Mouse (Mus musculus) midbrain, embryonic 12.5 days (tissue): Measurements from ENCODE around the gene Gdap1l1. TPM values are rescaled to one million over a fixed set of nuclear protein-coding genes. Genes with fewer than 3 reads are reported as not detected.

Experiments
- ATAC-seq: fragments of 200-750 bp; cut with Nextera tagmentation; 2 replicates; pipeline ENCODE4 v1.8.0; 2017; ENCODE audit warnings: low read depth, moderate TSS enrichment, moderate library complexity; ENCODE audit not compliant: low FRiP score
- H3K27ac ChIP-seq: fragments of 300-500 bp; sonication (generic); replicated peaks from 2 replicates; pipeline ENCODE4 v1.5.1; 2016; ENCODE audit warnings: mild to moderate bottlenecking
- H3K27me3 ChIP-seq: fragments of 300-500 bp; sonication (generic); 2 replicates; pipeline ENCODE4 v1.6.1; 2016; ENCODE audit warnings: mild to moderate bottlenecking
- H3K36me3 ChIP-seq: fragments of 300-500 bp; sonication (generic); 2 replicates; pipeline ENCODE4 v1.6.1; 2016
- H3K4me1 ChIP-seq: fragments of 300-500 bp; sonication (generic); 2 replicates; pipeline ENCODE4 v1.6.1; 2016
- H3K4me2 ChIP-seq: fragments of 300-500 bp; sonication (generic); replicated peaks from 2 replicates; pipeline ENCODE4 v1.6.1; 2016; ENCODE audit warnings: mild to moderate bottlenecking, moderate library complexity
- H3K4me3 ChIP-seq: fragments of 300-500 bp; sonication (generic); 2 replicates; pipeline ENCODE4 v1.5.1; 2016; ENCODE audit warnings: mild to moderate bottlenecking
- H3K9ac ChIP-seq: fragments of 300-500 bp; sonication (generic); replicated peaks from 2 replicates; pipeline ENCODE4 v1.6.1; 2016; ENCODE audit warnings: mild to moderate bottlenecking, moderate library complexity
- H3K9me3 ChIP-seq: fragments of 300-500 bp; sonication (generic); 2 replicates; pipeline ENCODE4 v1.6.1; 2016; ENCODE audit warnings: mild to moderate bottlenecking
- WGBS: fragments of 180-500 bp; shearing (Covaris S2); methylation state at CpG from one replicate; pipeline ENCODE4 v1.1.7; 2016; 5-methylcytosine and 5-hydroxymethylcytosine counted together
- polyA plus RNA-seq: library from polyadenylated mRNA; unstranded; fragments of >200 nt; fragmentation: Nextera tagmentation; extraction: Ambion mirVana; gene quantifications from 2 replicates; pipeline ENCODE4 v1.2.1, GENCODE M21; 2016

Gene Gdap1l1
- polyA plus RNA-seq = 62.6 and 63.4 TPM in 2 replicates

DNA sequence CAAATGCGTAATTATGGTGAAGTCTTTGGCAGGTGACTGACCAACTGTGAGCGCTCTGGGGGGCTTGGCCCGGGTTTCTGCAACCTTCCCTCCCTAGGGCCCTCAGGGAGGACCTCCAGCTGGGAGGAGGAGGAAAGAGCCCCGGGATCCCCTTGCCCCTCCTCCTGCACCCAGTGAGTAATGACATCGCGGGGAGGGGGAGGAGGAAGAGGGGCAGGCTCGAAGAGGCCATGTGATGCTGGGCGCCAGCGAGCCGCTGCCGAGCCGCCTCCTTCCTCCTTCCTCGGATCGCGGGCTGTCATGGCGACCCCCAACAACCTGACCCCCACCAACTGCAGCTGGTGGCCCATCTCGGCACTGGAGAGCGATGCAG is at the start of gene Gdap1l1:
Gdap1l1 (plus strand) TSS at position 231 of the 373 bp plus-strand sequence.
- H3K27me3 ChIP-seq = 0 out of 2 replicates have a peak, but pooled peaks cover 6% of the 10 kb centered on the region
- peak within 1 kb of the TSS; percentile 86 for H3K9ac ChIP-seq
- 0% methylated on average over 18 of the region's 18 CpGs for WGBS
- H3K4me3 ChIP-seq = peak within 1 kb of the TSS; percentile 81
- H3K9me3 ChIP-seq = no peaks in the 10 kb centered on the region
- H3K4me1 ChIP-seq = peaks cover 35% of the 10 kb centered on the region
- H3K4me2 ChIP-seq = peak within 1 kb of the TSS; percentile 66
- H3K36me3 ChIP-seq = no peaks in the 10 kb centered on the region
- peak within 1 kb of the TSS; percentile 79 for H3K27ac ChIP-seq
- peak; percentile 76 for ATAC-seq

DNA sequence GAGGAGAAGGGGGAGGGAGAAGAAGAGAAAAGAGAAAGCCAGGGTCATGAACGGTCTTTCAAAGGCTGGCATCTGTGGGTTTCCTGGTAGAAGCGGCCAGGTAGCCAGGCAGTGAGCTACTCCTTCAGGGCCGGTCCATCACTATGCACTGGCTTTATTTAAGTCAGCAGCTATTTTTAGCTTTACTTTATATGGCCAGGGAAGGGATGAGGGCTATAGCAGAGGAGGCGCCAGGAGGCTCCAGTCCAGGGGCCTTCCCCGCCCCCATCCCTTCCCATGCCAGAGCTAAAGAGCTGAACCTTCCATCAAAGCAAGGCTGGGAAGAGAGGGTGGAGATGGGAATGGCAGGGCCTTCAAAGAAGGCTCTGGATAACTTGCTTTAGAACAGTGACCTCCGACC is 45.8 kb upstream of the Gdap1l1 start:
- H3K27me3 ChIP-seq = 0 out of 2 replicates have a peak, but pooled peaks cover 2% of the 10 kb centered on the region
- H3K27ac ChIP-seq = no peak overlapping the region
- H3K36me3 ChIP-seq = no peaks in the 10 kb centered on the region
- H3K4me3 ChIP-seq = no peak overlapping the region
- no peaks in the 10 kb centered on the region for H3K9me3 ChIP-seq
- H3K4me1 ChIP-seq = peaks cover 3% of the 10 kb centered on the region; the same call in 1 of the 2 replicates
- H3K4me2 ChIP-seq = no peak overlapping the region
- no peak for ATAC-seq
- WGBS = 83% methylated on average over 6 of the region's 6 CpGs
- no peak overlapping the region for H3K9ac ChIP-seq

DNA sequence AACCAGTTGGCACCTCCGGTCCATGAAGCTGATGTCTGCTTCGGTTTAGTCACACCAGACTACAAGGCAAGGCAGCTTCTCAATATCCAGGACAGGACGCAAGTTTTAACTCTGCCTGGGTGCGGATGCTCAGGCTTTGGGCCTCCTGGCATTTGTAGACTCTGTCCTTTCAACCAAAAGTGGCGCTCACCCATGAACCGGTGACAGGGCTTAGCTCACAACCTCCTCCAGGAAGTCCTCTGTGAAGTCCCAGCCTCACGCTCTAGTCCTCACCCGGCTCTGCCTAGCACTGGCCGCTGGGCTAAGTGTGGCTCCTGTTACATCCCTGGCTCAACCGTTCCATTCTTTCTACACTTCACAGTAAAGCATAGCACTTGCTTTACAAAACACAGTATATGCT is 45.0 kb upstream of the Gdap1l1 start:
- no peak overlapping the region for H3K9ac ChIP-seq

DNA sequence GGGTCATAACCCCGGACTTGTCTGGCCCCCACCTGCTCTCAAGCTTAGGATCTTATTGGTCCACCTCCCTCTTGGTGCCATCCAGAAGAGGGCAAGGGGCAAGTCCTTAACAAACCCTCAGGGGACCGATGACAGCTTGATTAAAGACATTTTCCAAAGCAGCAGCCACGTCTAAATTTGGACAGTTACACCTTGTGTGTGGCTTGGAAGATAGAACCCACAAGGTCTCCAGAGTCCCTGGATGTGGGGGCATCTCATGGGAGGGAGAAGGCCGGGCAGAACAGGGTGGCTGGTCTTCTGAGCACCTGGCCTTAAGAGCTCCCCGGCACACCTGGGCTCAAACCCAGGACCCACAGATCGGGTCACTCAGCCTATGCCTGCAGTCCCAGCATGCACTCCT is 44.3 kb upstream of the Gdap1l1 start:
- Histone ChIP-seq H3K9ac (no peak overlapping the region), H3K4me2 (no peak overlapping the region), H3K4me3 (no peak overlapping the region), H3K9me3 (no peaks in the 10 kb centered on the region), H3K27me3 (0 out of 2 replicates have a peak, but pooled peaks cover 3% of the 10 kb centered on the region), H3K4me1 (peaks cover 12% of the 10 kb centered on the region), H3K36me3 (no peaks in the 10 kb centered on the region), H3K27ac (no peak overlapping the region)
- no peak for ATAC-seq
- 83% methylated on average over 6 of the region's 6 CpGs for WGBS

More for the DNA sequence above, 45.0 kb upstream of the Gdap1l1 start:
- no peak overlapping the region for H3K4me2 ChIP-seq
- H3K36me3 ChIP-seq = no peaks in the 10 kb centered on the region
- no peak overlapping the region for H3K4me3 ChIP-seq
- H3K4me1 ChIP-seq = peaks cover 11% of the 10 kb centered on the region
- 90% methylated on average over 10 of the region's 10 CpGs for WGBS
- H3K9me3 ChIP-seq = no peaks in the 10 kb centered on the region
- no peak for ATAC-seq
- H3K27me3 ChIP-seq = 0 out of 2 replicates have a peak, but pooled peaks cover 3% of the 10 kb centered on the region
- no peak overlapping the region for H3K27ac ChIP-seq

DNA sequence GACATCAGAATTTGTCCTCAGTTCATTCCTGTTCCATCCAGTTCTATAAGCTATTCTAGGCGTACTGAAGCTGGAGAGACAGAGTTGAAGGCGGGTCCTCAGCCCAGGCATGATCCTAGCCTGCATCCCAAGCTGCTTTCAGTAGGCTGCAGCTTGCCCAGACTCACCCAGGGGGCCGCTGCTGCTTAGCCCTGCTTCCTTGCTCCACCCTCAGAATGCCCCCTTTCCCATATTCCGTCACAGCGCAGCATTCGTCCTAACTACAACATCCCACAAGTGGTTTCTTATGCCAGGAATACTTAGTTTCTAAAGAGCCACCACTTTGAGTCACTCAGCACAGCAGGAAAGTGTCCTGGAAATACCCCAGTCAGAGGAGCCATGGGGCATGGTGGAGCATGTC is 43.3 kb upstream of the Gdap1l1 start:
- Histone ChIP-seq H3K4me3 (no peak overlapping the region), H3K4me2 (no peak overlapping the region), H3K4me1 (peaks cover 12% of the 10 kb centered on the region), H3K9ac (no peak overlapping the region), H3K27ac (no peak overlapping the region), H3K9me3 (no peaks in the 10 kb centered on the region), H3K27me3 (0 out of 2 replicates have a peak, but pooled peaks cover 3% of the 10 kb centered on the region), H3K36me3 (no peaks in the 10 kb centered on the region)
- no peak for ATAC-seq
- 71% methylated on average over 6 of the region's 6 CpGs for WGBS

DNA sequence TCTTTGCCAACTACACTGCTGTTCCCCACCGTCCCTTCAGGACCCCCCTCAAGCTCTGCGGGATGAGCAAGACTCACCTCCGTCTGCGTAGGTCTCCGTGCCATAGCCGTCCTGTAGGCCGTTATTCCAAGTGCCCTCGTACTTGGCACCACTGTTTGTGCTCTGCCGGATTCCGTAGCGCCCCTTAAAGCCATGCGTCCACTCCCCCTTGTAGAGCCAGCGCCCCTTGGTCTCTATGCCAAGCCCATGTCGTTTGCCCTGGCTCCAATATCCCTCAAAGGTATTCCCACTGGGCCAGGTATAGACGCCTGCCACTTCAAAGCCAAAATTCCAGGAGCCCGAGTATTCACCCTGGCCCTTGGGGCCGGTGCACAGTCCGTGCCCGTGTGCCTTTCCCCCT is 41.2 kb upstream of the Gdap1l1 start:
- H3K27me3 ChIP-seq = 0 out of 2 replicates have a peak, but pooled peaks cover 3% of the 10 kb centered on the region
- peaks cover 12% of the 10 kb centered on the region for H3K4me1 ChIP-seq
- no peak overlapping the region for H3K4me2 ChIP-seq
- no peak overlapping the region for H3K27ac ChIP-seq
- no peaks in the 10 kb centered on the region for H3K9me3 ChIP-seq
- no peak overlapping the region for H3K4me3 ChIP-seq
- whole genome bisulfite sequencing = 92% methylated on average over 19 of the region's 19 CpGs
- no peak for ATAC-seq
- no peaks in the 10 kb centered on the region for H3K36me3 ChIP-seq
- H3K9ac ChIP-seq = no peak overlapping the region

DNA sequence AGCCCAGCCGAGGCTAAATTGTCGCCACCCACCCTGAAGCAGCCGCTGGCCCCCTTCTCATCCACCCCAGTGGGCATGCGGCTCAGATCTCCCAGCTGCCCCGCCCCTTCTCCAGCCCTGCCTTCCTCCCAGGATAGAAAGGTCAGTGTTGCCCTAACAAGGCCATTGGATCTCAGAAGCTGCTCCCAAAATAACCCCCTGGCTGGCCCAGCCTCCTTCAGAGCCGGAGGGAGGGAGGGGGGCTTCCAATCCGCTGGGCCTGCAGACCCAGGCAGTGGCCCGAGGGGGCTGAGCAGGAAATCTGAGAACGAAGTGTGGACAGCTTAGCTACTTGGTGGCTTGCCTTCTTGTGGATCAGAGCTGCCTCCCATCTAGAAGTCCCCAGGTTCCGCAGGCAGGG is 40.4 kb upstream of the Gdap1l1 start, which contains the start of gene Jph2:
Jph2 (minus strand) TSS at position 89 of the 400 bp plus-strand sequence.
- Histone ChIP-seq H3K4me2 (peak within 1 kb of the TSS; percentile 35), H3K27me3 (0 out of 2 replicates have a peak, but pooled peaks cover 3% of the 10 kb centered on the region), H3K36me3 (no peaks in the 10 kb centered on the region), H3K27ac (no peak within 1 kb of the TSS), H3K4me1 (peaks cover 12% of the 10 kb centered on the region), H3K9me3 (no peaks in the 10 kb centered on the region), H3K4me3 (0 out of 2 replicates have a peak within 1 kb of the TSS, but pooled peaks have one; percentile 6), H3K9ac (0 out of 2 replicates have a peak within 1 kb of the TSS, but pooled peaks have one; percentile 17)
- no peak for ATAC-seq
- 7% methylated on average over 10 of the region's 10 CpGs for WGBS

DNA sequence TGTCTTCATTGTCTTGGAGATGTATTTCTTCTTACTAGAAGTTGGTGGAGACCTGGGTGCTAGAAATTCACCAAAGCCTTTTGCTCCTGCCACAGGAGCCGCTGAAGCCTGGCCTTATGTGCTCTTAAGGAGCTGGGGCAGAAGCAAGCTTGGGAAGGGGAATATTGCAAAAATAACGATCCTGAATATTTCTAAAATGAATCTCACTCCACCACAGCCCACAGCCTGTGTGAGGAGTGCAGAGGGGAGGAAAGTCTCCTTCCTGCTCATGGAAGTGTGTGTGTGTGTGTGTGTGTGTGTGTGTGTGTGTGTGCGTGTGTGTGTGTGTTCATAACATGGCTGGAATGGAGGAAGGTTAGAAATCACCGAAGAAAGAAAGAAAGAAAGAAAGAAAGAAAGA is 39.5 kb upstream of the Gdap1l1 start:
- ATAC-seq = no peak
- Histone ChIP-seq H3K4me2 (no peak overlapping the region), H3K9me3 (no peaks in the 10 kb centered on the region), H3K9ac (no peak overlapping the region), H3K27me3 (0 out of 2 replicates have a peak, but pooled peaks cover 3% of the 10 kb centered on the region), H3K4me1 (peaks cover 12% of the 10 kb centered on the region), H3K4me3 (no peak overlapping the region), H3K36me3 (no peaks in the 10 kb centered on the region), H3K27ac (no peak overlapping the region)
- 83% methylated on average over 4 of the region's 4 CpGs for WGBS

DNA sequence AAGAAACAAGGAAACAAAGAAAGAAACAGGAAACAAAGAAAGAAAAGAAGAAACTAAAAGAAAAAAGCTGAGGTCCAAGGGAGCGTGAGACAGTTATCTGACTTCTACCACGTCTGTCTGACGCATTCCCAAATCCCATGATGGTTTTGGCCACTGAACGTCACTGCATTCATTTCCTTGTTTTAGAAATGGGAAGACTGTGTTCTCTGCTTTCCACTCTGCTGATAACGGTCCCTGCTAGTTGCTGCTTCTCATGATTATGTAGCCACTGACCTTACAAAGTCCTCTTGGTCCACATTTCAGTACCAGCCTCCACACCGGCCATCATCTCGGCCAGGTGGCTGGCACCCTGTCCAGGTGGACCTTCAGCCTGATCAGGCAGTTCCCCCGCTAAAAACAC is 39.1 kb upstream of the Gdap1l1 start:
- H3K4me1 ChIP-seq = peaks cover 12% of the 10 kb centered on the region
- no peak overlapping the region for H3K9ac ChIP-seq
- H3K4me2 ChIP-seq = no peak overlapping the region
- 0 out of 2 replicates have a peak, but pooled peaks cover 3% of the 10 kb centered on the region for H3K27me3 ChIP-seq
- no peak for ATAC-seq
- no peak overlapping the region for H3K4me3 ChIP-seq
- no peaks in the 10 kb centered on the region for H3K36me3 ChIP-seq
- WGBS = 86% methylated on average over 8 of the region's 8 CpGs
- no peaks in the 10 kb centered on the region for H3K9me3 ChIP-seq
- H3K27ac ChIP-seq = no peak overlapping the region

DNA sequence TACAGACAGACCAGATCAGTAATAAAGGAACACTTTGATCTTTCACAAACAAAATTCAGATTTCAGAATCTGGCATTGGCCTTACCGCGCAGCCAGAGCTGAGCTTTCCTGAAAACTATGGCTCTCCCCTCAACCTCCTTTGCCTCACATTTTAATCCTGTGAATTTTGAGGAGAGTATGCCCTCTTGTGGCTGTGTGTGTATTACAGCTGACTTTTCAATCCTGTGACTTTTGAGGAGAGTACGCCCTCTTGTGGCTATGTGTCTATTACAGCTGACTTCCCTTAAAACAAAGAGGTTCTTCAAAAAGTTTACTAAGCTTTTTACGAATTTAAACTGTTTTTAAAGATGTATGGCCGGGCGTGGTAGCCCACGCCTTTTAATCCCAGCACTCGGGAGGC is 37.1 kb upstream of the Gdap1l1 start:
- H3K4me3 ChIP-seq = no peak overlapping the region
- peaks cover 12% of the 10 kb centered on the region for H3K4me1 ChIP-seq
- H3K27ac ChIP-seq = no peak overlapping the region
- H3K9me3 ChIP-seq = no peaks in the 10 kb centered on the region
- H3K27me3 ChIP-seq = 0 out of 2 replicates have a peak, but pooled peaks cover 3% of the 10 kb centered on the region
- 9% methylated on average over 8 of the region's 8 CpGs for WGBS
- peaks cover 11% of the 10 kb centered on the region for H3K36me3 ChIP-seq
- no peak overlapping the region for H3K9ac ChIP-seq
- no peak overlapping the region for H3K4me2 ChIP-seq
- ATAC-seq = no peak

DNA sequence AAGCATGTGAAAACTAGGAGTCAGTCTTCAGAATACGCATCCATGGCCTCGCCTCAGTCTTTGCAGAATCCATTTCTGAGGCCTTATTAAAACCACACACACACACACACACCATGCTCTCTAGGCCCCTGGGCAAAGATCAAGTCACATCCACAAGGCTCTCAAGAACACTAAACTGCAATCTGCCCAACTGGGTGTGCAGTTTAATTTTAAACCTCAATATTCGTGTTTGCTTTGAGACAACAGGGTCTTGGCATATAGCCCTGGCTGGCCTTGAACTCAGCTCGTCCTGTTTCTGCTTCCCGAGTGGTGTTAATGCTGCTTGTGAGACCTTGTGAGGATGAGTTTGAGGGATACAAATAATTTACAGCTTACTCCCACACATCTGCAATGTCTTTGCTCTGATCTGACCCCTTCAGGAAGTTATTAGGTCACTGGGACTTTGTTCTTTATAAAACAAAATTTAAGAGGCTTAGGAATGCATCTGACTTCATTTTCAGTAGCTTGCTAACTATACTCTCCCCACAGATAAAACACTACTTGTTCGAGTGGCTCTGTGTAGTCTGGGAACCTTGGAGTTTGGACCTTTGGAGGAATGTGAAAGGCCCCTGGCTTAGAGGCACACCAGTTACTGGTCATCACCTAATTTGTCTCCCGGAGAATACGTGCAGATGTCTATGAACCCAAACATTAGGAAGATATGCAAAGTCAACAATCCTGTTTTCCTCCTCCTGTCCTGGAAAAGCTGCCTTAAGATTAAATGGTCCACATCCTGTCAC is 34.0 kb upstream of the Gdap1l1 start:
- Histone ChIP-seq H3K4me2 (no peak overlapping the region), H3K27me3 (no peaks in the 10 kb centered on the region), H3K4me3 (no peak overlapping the region), H3K36me3 (peaks cover 34% of the 10 kb centered on the region), H3K9ac (no peak overlapping the region), H3K9me3 (no peaks in the 10 kb centered on the region), H3K4me1 (no peaks in the 10 kb centered on the region), H3K27ac (no peak overlapping the region)
- WGBS = 89% methylated on average over 8 of the region's 8 CpGs
- ATAC-seq = no peak

DNA sequence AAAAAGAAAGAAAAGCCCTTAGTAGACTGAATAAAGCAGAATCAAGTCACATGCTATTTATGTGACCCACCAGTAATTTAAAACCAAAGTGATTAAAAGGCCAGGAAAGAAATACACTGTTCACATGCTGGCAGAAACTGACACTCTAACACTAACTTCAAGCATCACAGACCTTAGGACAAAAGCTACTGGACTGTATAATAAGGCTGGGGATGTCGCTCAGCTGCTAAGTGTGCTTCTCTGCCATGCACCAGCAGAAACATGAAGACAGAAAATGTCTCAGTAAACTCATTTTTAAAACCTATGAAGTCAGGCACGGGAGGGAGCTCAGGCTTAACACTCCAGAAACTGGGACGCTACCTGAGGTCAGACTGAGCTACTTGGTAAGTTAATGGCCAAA is 28.1 kb upstream of the Gdap1l1 start:
- 93% methylated on average over 3 of the region's 3 CpGs for WGBS
- Histone ChIP-seq H3K27me3 (no peaks in the 10 kb centered on the region), H3K9ac (no peak overlapping the region), H3K9me3 (no peaks in the 10 kb centered on the region), H3K4me1 (no peaks in the 10 kb centered on the region), H3K4me2 (no peak overlapping the region), H3K4me3 (no peak overlapping the region), H3K27ac (no peak overlapping the region), H3K36me3 (peaks cover 68% of the 10 kb centered on the region)
- no peak for ATAC-seq
